Mouse (Mus musculus): ENCODE results near the gene Orai1.
"Not testable (repeated sequence)": the region's sequence is repeated elsewhere in the genome, so short reads cannot be mapped to it uniquely, and the experiment has no call there.

Gene Orai1

DNA sequence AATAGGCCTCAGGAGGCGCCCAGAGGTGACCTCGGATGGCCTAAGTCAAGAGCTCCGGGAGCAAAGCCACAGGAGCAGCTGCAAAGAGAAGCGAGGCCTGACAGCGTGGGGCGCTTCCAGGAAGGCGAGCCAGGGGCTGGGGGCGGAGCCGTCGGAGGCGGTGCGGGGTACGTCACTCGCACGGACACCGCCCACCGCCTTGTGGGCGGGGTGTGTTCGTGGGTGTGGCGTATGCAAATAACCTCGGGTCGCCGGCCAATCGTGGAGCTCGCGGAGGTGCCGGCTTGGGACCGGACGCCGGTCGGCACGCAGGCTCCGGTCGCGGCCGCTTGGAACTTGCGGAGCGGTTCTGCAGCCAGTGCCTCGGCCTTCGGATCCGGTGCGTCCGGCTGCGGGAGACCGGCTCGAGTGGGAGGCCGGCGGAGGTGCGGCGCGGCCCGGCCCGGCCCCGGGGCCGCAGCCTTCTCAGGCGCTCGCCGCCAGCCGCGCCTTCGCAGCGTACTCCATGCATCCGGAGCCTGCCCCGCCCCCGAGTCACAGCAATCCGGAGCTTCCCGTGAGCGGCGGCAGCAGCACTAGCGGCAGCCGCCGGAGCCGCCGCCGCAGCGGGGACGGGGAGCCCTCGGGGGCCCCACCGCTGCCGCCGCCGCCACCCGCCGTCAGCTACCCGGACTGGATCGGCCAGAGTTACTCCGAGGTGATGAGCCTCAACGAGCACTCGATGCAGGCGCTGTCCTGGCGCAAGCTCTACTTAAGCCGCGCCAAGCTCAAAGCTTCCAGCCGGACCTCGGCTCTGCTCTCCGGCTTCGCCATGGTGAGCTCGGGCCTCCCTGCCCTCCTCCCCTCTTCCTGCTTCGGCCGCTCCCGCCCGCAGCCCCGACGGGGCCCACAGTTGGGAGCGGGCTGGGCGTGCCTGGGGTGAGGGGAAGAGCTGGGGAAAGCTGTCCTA lies at the start of gene Orai1:
Gene Orai1, plus strand, starts transcription at position 322 of the 949 bp plus-strand sequence.
- DNase-seq (ENCODE audit: low read depth): peak; percentile 93

GRCm38 (mm10) chr5:122965427-122965826 lies 49.4 kb upstream of the Orai1 start:
- DNase-seq (ENCODE audit: low read depth): no peak

GRCm38 (mm10) chr5:122968322-122968721 lies 46.6 kb upstream of the Orai1 start:
- DNase-seq (ENCODE audit: low read depth): no peak

DNA sequence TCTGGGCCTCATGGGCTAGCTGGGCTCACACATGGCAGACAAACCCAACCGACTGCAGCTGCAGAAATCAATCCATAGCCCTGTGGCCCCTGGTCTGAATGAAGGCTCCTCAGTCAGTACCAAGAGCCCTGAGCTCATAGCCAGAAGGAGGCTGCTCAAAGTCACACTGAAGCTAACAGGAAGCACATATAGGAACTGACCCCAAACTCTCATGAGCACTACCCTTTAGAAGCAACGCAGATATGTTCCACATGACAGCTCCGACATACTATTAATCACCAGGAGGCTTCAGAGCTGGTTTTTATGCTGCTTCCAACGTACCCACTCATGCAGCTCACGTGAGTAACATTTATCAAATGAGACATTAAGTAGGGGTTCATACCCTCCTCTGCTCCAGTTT lies 44.8 kb upstream of the Orai1 start:
- DNase-seq (ENCODE audit: low read depth): no peak

DNA sequence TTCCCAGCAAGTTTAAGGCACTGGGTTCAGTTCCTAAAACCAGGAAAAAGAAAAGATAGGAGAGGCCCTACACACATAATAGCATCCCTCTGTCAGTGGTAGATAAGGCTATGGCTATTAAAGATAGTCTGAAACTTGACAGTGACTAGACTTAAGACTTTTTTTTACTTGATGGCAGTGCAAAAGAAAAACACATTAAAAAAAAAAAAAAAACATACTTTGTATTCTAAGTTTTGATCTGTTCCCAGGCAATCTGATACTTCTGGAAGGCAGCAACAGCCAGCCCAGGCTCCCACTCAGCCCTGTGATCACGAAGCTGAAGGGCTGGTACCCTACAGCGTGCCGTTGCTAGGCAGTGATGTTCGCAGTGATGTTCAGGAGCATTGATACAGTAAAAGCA lies 43.4 kb upstream of the Orai1 start:
- no peak for DNase-seq (ENCODE audit: low read depth)

- no peak for DNase-seq (ENCODE audit: low read depth)
Measured at GRCm38 (mm10) chr5:122972116-122972515, 42.8 kb upstream of the Orai1 start.

DNA sequence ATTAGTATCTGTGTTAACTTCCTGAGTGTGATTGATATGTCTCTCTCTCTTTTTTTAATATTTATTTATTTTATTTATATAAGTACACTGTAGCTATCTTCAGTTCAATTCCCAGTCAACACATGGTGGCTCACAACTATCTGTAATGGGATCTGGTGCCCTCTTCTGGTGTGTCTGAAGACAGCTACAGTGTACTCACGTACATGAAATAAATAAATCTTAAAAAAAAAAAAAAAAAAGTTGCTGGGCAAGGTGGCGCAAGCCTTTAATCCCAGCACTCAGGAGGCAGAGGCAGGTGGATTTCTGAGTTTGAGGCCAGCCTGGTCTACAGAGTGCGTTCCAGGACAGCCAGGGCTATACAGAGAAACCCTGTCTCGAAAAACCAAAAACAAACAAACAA lies 40.2 kb upstream of the Orai1 start:
- DNase-seq (ENCODE audit: low read depth): not testable (repeated sequence)

- DNase-seq (ENCODE audit: low read depth): no peak
Measured at GRCm38 (mm10) chr5:122978970-122979369, 35.9 kb upstream of the Orai1 start.

DNA sequence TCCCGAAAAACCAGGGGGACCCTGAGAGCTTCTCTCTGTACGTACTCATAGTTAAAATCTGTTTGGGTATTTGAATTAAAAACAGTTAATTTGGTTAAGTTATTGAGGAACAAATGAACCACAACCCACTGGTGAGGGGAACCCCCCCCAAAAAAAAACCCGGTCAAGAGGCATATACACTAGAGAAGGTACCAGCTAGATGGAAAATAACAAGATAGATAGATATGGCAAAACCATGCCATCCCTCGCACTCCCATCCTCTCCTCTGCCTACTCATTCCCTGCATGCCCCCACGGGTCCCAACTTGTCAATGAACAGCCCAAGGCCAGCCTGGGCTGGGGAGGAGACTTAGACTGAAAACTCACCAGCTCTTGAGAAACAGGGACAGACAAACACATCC lies 30.4 kb upstream of the Orai1 start:
- DNase-seq (ENCODE audit: low read depth): no peak

- no peak for DNase-seq (ENCODE audit: low read depth)
Measured at GRCm38 (mm10) chr5:122985276-122985675, 29.6 kb upstream of the Orai1 start.

DNA sequence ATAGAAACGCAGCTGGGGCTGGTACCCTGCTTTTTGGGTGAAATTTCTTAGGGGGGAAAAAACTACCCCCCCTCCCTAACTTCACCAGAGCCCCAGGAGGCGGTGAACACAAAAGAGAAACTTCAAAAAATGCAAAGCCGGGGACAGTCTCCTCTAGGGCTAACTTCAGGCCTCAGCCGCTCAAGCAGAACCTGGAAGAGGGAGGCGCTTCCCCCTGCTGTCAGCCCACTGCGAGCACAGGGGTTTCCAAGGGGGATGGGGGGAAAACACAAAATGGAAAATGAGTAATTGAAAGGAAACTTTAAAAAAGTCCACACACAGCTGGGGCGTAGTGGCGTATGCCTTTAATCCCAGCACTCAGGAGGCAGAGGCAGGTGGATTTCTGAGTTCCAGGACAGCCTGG lies 28.8 kb upstream of the Orai1 start:
- DNase-seq (ENCODE audit: low read depth): no peak

- no peak for DNase-seq (ENCODE audit: low read depth)
Measured at GRCm38 (mm10) chr5:122987211-122988020, 27.5 kb upstream of the Orai1 start.

DNA sequence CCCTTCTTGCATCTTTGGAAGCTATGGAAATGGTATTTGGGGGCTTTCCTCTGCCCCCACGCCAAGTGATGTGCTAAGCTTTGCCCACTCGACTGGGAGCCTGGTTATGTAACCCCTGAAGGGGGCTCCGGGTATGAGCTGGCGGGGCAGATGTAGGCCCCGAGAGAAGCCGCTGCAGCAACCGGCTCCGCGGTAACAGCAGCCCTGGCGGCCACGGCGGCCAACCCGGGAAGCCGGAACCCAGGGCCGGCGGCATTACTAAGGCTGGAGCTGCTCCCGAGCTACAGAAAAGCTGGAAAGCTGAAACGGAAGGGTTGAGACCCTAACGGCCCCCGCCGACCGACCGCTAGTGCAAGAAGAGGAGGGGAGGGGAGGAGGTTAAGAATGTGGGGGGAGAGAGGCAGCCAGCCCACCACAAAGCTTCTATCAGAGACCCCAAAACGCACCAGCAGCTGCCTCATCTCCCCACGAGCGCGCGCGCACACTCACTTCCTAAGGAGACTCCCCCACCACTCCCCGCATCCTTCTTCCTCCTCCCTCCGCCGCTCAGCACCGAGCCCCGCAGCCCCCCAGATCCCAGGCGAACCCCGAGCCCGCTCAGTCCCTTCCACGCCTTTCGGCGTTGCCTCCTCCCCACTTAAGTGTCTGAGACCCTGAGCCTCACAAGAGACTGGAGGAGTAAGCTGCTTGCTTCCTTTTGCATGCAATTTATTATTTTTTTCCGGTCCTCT lies 26.7 kb upstream of the Orai1 start:
- DNase-seq (ENCODE audit: low read depth): no peak

DNA sequence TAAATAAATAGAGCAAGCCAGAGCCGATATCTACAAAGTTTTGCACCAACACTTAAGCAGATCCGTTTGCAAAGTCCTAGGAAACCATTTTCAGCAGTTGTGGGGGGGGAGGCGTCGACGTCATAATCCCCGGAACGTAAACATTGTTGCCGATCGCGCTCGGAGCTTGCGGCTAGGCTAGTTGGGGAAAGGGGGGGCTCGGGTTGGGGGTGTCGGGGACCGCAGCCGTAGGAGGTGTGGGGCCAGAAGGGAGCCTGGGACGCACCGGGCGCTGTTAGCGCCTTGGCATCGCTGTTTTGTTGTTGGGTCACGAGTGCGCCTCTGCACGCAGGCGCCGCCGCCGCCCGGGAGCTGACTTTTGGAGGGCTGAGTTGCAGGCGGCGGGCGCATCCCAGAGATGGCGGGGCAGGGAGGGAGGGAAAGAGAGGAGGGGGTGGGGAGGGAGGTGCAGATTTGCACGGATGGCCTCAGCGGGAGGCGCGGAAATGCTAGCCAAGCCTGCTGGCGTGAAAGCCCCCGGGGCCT lies 25.8 kb upstream of the Orai1 start:
- no peak for DNase-seq (ENCODE audit: low read depth)

DNA sequence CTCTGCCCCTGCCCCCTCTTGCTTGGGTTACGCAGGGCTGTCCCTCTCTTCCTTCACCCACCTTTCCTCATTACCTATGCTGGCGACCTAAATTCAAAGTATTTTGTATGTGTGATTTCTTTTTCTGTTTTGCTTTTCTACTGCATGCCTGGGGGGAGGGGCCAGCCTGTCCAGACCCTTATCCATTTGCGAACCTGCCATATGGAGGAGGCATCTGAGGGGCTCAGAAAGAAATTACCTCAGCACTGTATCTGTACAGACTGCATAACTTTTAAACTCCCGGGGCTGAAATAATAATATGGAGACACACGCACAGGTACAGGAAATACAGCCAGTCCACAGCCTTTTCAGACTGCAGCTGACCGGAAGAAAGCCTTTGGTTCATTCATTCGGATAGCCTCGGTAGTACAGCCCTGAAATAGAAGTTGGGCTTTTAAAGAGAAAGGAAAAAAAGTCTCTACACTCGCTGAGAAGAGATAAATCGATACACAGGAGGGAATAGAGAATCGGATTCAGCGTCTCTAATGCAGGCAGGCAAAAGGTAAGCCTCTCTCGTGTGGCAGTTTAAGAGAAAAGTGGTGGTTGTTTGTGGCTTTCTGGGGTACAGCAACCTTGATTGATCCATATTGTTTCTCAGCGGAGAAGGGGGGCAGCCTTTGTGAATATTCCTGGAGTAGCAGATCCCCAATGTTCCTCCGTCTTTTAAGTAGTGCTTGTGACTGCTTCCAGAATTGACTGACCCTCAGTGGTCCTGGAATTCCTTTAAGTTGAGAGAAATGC lies 25.1 kb upstream of the Orai1 start, which contains the start of gene Kdm2b:
Gene Kdm2b, minus strand, starts transcription at position 273 of the 780 bp plus-strand sequence.
- no peak for DNase-seq (ENCODE audit: low read depth)

DNA sequence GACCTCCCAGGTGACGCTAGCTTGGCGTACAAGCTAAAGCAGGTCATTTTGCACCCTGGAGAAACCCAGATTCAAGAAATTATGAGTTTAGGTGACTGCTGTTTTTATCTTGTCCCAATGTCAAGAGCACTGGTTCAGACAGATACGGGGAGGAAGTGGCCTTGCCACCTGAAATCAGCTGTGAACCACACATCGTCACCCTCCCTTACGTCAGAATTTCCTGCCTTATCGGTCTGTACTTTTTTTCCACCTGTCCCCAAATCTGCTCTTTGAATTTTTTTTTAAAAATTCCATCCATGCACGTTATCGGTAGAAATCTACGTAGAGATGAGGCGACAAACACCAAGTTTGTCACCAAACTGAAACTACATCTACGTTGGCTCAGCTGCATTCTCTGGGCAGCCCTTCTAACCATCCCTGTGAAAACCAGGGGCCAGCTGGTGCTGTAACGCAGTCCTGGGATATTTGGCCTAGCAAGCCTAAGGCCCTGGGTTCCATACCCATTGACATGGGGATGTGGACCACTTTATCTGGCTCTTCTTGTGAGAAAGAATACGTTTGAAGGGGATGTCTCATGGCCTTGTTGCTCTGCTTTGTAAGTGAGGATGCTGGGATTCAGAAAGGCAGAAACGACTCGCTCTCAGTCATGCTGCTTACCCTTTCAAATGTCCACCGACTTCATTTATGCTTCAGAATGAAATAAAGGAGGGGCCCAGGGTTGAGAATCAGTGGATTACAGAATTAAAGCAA lies 24.3 kb upstream of the Orai1 start:
- DNase-seq (ENCODE audit: low read depth): no peak

DNA sequence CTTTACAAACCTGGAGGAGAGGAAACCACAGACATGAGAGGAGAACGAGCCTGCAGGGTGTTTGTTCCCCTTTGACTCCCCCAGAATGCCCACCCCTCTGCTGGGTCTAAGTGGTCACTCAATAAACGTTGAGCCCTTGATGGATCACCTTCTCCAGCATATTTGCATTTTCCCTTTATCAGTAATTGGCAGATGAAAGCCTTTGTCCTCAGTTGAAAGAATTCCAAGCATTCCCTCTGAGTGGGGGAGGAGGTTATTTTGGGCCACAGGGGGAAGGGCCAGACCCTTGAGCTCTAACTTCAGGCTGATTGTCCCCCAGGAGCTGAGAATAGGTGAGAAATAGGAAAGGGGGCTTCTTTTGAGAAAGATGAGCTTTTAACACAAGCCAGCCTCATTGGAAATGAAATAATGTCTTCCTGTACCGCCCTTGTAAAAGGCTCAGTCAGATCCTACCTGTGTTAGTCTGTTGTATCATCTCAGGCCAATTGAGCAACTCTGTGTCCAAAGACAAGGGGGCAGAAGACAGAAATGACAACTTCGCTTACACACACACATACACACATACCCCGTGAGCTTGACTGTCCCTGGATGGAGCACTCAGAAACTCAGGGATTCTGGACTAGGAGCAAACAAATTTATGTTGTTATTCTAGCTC lies 23.4 kb upstream of the Orai1 start:
- no peak for DNase-seq (ENCODE audit: low read depth)

DNA sequence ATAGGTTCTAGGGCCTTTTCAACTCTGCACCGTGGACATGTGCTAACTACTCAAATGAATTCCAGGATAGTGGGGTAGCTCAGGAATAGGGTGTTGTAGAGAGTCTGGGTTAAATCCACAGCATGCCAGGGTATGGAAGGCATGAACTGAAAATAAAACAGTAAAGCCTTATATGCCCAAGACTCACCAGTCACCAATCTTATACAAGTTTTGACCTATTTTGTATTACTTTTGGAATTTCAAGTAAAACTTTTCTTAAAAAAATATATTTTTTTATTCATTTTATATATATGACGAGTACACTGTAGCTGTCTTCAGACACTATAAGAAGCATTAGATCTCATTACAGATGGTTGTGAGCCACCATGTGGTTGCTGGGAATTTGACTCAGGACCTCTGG lies 21.1 kb upstream of the Orai1 start:
- DNase-seq (ENCODE audit: low read depth): no peak

DNA sequence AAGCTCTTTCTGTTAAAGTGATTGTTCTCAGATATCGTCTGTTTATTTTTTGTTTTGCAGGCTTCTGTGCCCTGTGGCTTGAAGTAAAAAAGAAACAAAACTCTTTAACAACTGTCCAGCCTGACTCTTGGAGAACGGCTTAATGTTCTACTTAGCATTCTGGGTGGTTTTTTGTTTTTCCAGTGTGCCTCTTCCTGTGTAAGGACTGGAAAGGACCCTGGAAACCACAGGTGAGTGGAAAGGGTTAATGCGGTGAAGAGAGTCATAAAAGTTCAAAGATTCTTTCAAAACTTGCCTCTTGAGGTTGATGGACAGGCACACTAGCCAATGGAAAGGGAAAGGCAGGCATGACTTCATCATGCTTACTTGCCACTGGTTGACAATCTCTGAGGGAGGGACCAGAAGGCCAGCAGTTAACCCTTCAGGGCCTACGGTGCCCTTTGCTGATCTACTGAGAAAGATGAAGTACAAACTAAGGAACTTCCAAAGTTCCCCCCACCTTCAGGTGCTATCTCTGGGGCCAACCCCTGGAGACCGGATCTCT lies 20.5 kb upstream of the Orai1 start:
- DNase-seq (ENCODE audit: low read depth): peak; percentile 92

DNA sequence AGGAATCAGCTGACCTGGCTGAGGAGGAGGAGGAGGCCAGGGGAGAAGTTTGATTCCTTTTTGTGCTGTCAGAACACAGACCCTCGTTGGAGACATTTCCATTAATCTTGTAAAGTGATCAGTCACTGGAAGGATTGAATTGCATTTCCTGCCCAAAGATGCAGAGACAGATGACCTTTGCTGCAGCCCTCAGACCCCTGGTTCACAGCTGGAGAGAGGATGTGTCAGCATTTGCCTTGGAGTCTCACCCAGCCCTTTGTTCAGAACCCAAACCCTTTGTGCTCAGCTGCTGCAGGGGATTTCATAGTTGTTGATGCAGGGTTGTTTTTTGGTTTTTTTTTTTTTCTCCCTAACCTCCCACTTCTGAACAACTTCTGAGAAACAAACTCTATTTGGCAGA lies 20.0 kb upstream of the Orai1 start:
- no peak for DNase-seq (ENCODE audit: low read depth)
